Mouse (Mus musculus) erythroid progenitor cell, adult 5-6 weeks (primary cell): ENCODE results near the gene Mvd. TPM values are rescaled to one million over a fixed set of nuclear protein-coding genes. Genes with fewer than 3 reads are reported as not detected.

Experiments
- ATAC-seq: replicated peaks from 2 replicates; pipeline ENCODE4 v1.8.0; 2016; ENCODE audit warnings: moderate number of reproducible peaks, mild to moderate bottlenecking, moderate TSS enrichment, inconsistent platforms; ENCODE audit not compliant: poor library complexity, low FRiP score, severe bottlenecking
- total RNA-seq, 2 experiments: library from RNA; stranded (forward) in 1 of 2; stranded (reverse) in 1 of 2; fragments of 150-400 nt in 1 of 2; fragments of 186-747, 209-891 nt in 1 of 2; gene quantifications; 2 replicates each; pipeline versions ENCODE4 v1.2.3 to v1.2.4; 2015 to 2017; ENCODE audit warnings: low replicate concordance in 2 of 2

Mvd gene
- total RNA-seq, 2 experiments from 2014 or later: 1.8 TPM; not detected in 1

GRCm38 (mm10) chr8:122459218-122459900, 16.1 kb upstream of the Mvd start:
- no peak for ATAC-seq

DNA sequence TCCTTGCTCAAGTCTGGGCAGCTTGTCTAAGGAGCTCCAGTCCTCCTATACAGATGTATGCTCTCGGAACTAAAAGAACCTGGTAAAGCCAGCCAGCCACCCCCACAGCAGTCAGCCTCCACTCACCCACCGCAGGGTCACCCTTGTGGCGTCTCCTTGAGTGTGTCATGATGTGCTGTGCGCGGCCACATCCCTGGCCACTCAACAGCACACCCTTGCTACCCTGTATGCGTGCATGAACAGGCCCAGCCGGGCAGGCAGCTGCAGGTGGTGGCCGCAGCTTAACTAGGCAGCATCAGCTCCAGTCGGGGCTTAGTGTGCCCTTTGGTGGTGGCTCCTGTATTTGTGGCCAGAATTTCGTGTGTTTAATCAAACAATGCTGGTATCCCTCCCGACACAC, 13.9 kb upstream of the Mvd start:
- ATAC-seq: no peak

DNA sequence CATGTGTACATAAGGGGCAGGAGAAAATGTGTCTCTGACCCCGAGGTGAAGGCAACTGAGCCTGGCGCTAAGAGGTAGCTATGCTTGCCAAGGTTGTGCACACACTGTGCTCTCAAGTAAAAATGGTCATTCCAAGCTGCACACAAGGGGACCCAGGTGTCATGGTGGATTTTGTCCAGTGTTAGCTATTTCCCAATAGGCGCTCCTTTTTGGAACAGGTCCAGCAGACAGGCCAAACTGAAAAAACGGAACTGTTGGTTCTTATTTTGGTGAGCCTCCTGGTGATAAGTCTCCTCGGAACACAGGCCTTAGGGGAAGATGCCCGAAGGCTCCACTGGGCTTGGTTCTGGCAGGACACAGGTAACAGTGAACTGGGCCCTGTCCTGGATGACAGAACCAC, 11.2 kb upstream of the Mvd start:
- no peak for ATAC-seq

DNA sequence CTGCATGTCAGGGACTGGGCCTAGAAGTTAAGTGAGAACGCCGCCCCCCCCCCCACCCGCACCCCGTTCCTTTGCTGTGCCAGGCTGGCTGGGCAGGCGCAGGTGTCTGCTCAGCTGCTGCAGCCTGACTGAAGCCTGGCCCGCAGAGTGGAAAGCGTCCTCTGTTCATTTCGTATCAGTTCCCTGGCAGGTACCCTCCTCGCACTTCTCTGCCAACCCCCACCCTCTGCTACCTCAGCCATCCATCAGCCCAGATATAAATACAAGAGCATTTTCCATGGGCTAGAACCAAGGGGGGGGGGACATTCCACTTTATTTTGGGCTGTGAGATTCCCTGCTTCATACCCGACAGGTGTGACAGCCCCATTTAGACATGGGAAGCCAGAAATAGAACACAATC, 8.9 kb upstream of the Mvd start:
- ATAC-seq: no peak

GRCm38 (mm10) chr8:122451161-122451703, 8.0 kb upstream of the Mvd start:
- no peak for ATAC-seq

DNA sequence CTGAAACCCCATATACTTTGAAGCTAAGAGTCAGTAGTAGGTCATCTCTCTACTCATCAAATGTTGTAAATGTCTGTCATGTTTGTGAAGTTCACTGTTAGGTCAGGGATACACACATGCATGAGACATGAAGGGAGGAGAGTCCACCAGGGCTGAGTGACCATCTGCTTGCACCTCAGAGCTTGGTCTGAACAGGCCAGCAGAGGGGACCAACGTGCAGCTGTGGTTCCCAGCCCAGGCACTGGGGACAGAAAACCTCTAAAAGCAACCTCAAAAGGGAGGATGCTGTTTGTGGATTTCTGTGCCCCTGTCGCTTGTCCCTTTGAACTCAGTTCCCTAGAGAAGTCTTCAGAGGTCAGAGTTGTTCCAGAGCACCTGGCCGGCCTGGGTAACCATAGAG, 2.0 kb upstream of the Mvd start:
- no peak for ATAC-seq

DNA sequence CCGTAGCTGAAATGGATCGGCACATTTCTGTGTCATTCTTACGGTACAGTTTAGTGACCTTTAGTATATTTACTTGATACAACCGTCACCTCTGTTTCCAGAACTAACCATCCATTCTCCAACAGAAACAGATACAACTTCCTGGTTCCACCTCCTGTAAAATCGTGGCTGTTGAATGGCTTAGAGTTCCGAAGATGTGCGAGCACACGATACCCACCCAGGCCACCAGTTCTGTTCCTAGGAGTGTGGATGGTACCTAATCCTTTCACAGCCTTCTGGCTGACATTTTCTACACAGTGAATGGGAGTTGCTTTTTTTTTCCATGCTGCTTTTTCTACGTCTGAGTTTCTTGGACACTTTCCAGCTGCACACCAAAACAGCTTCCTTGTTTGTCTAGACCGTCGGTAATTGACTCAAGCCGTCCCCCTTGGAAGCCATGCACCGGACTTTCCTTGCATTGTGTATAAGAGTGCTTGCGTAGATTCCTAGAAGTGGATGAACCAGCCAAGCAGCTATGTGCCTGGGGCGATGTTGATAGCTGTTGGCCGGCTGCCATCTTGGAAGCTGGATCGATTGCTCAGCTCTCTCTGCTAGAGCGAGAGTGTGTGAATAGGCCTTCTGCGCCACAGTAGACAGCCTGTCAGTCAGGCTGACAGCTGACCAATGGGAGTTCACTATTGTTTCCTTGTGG, 981 bp upstream of the Mvd start:
- ATAC-seq: peak; percentile 72

- no peak for ATAC-seq
Measured at GRCm38 (mm10) chr8:122442781-122443180, 441 bp downstream of the Mvd start.

DNA sequence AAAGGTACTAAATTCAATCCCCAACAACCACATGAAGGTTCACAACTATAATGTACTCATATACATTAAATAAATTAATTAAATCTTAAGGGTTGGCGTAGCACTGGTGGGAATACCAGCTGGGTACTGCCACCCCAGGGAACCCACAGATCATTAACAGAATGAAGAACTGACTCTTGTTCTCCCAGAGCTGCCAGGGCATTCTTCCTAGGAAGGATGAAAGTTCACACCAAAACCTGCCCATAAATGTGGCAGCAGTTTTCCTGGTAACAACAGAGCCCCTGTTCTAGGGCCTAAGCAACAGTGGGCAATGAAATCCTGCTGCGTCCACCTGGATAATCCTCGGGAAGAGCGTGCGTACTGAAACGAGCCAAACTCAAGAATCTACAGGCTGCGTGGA, 866 bp downstream of the Mvd start:
- ATAC-seq: no peak

DNA sequence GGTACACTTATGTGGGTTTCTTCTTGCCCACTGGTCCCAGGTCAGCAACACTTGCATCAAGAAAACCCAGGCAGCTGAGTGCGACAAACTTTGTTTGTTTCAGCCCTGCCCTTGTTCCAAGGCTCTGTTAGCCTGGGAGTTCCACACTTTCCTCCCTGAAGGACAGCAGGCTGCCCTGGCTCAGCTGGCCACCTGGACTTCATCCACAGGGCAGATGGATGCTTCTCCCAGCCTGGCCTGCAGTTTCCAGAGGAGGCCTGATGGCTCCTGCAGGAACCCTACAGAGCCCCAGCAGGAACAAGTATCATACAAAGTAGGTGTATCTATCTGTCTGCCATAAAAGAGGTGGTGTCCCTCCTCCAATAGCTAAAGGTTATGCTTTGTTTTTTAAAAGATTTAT, 1.9 kb downstream of the Mvd start:
- ATAC-seq: no peak

- ATAC-seq: no peak
Measured at GRCm38 (mm10) chr8:122439336-122439735, 3.9 kb downstream of the Mvd start.

DNA sequence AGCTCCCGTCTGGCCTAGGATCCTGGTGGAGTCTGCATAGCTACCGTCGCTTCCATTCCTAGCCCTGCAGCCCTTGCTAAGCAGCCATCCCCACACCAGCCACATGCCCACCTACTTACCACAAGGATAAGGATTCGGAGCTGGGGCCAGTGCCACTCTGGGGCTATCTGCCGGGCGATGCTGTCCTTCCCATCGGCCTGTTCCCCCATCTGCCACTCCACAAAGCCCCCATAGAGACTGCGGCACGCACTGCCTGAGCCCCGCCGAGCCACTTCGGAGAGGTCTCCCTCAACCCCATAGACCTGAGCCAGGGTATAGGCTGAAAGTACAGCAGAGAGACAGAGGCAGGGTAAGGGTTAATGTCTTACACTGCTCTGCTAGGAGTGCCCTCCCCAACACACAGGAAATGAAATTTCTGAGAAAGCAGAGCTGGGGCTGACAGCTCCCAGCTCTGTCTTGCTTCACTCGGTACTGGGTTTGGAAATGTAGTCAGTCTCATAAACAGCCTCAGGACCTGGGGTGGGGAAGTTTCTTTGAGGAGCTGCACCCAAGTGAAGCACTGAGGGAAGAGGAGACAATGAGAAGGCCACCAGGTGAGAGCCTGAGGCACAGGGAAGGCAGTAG, 5.4 kb downstream of the Mvd start:
- ATAC-seq: no peak

DNA sequence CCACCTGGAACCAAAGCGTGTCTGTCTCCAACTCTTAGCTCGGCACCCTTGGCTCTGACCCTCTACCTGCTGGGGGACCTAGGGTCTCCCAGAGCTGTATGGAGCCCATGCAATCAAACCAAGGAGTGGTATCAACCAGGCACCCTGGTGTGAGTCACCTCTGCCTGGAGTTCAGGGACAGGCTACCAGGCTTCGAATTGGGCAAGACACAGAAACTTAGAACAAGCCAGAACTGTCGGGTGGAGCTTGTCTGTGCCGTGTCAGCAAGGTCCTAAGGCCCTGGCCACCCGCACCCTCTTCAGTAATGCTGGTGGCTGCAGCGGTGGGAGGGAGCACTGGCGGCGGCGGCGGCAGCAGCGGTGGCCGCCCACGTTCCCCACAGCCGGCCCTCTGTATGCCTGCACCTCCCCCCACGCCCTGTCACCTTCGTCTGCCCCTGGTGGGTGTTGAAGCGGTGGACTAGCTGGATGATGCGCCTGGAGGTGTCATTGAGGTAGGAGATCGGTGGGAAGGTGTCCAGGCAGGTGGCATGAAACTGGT, 6.6 kb downstream of the Mvd start:
- no peak for ATAC-seq

DNA sequence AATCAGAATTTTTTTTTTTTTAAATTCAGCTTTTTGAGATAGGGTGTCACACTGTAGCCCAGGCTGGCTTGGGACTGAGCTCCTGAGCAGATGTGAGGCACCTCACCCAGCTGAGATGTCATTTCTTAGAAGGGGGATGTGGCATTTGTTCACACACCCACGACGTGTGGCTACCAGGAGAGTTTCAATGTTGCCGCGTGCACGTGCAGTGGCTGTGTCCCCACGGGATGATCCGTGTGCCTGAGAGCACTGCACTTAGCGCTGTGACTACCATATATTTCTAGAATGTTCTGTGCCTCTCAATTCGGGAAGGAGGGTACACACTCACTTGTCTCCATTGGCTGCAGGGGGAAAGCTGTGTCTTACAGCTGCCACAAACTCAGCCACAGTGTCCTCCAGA, 7.1 kb downstream of the Mvd start:
- ATAC-seq: no peak

- no peak for ATAC-seq
Measured at GRCm38 (mm10) chr8:122435375-122435774, 7.8 kb downstream of the Mvd start.

DNA sequence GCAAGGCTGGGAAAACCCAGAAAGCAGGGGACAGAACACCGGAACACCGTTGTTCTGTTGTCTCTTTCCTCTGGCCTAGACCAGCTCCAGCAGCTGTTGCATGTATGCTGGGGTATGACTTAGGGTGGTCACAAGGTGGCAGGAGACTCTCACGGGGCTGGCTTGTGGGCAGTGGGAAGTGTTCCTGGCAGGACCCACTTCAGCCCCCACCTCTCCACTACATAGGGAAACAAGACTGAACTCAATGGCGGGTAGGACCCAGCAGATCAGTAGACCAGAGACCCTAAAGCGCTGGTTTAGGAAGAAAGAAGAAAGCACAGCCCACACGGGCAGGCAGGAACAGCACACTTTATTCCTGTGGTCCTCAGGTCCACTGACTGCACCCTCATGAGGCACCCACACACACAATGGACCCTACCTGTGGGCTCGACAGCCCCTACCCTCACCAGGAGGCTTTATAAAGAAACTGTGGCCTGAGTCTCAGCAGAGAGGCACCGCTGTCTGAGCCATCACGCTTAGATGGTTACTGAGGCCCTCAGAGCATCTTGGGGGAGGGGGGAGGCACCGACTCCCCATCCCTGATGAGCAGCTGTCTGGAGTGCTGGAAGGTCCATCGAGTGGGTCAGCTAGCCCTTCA, 9.8 kb downstream of the Mvd start:
- ATAC-seq: no peak

GRCm38 (mm10) chr8:122432443-122433268, 10.6 kb downstream of the Mvd start, which contains the start of gene Cyba:
TSS of gene Cyba (minus strand) at chr8:122432930.
- no peak for ATAC-seq

- ATAC-seq: no peak
Measured at GRCm38 (mm10) chr8:122431694-122432442, 11.4 kb downstream of the Mvd start.

DNA sequence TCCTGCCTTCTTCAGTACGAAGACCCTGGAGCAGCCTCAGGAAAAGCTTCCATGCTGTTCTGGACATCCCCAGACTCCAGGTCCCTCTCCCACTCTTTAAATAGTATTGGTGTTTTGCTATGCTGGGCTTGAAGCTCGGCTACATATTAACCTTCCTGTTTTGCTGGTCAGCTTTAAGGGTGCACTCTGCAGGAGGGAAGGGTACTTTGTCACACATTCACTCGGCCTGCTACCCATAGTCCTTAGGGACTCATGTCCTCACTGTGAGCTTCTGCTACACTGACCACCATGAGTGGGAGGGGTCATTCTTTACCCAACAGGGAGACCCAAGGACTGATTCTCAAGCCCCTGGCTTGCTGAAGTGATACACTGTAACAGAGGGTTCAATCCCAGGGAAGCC, 12.6 kb downstream of the Mvd start:
- no peak for ATAC-seq
